Mouse (Mus musculus) cortical plate, adult 2 months (tissue): Measurements from ENCODE around the gene Rad51.

Source experiments
- CTCF ChIP-seq: fragments of 200-500 bp; IDR thresholded peaks from 2 replicates; pipeline ENCODE4 v1.5.1; 2011; ENCODE audit warnings: mild to moderate bottlenecking, control low read depth, low read length; ENCODE audit not compliant: insufficient read depth; ENCODE audit errors: extremely low read depth
- POLR2A ChIP-seq: fragments of 200-500 bp; IDR thresholded peaks from 2 replicates; pipeline ENCODE4 v1.6.1; 2011; ENCODE audit warnings: mild to moderate bottlenecking, low read length, control low read depth; ENCODE audit not compliant: insufficient read depth; ENCODE audit errors: extremely low read depth

- TF ChIP-seq CTCF = no peak
- no peak for TF ChIP-seq POLR2A
These were observed 55.3 kb downstream of the Rad51 start for GRCm38 (mm10) chr2:119167866-119168256.
